Comparison of ENCODE assay signal across 8 mouse cellular contexts in genomic region chr10:105840928-105841888, GRCm38 (mm10). TPM values are rescaled to one million over a fixed set of nuclear protein-coding genes. Genes with fewer than 3 reads are reported as not detected.
DNase-seq lines count a peak whose midpoint lies in the region; ATAC-seq and TF ChIP-seq lines count a peak whose summit lies in the region.

Gene Ccdc59, plus strand, starts transcription at chr10:105841067.
Gene Mettl25, minus strand, starts transcription at chr10:105841380.

- H3K27ac ChIP-seq in embryonic facial prominence, embryonic 14.5 days (replicated peaks; ENCODE audit: low read depth, low read length) = peak within 1 kb of the TSS; percentile 95
- peak within 1 kb of the TSS; percentile 95 for H3K27ac ChIP-seq in heart, adult 2 months
- peak within 1 kb of the TSS; percentile 93 for H3K27ac ChIP-seq in limb, embryonic 13.5 days
- peak within 1 kb of the TSS; percentile 99 for H3K27ac ChIP-seq in midbrain, embryonic 16.5 days (ENCODE audit: low read length)

- H3K79me2 ChIP-seq in heart, adult 2 months (replicated peaks; ENCODE audit: control insufficient read depth, insufficient read depth, low read length) = peaks cover 2% of the 10 kb centered on the region; the same call in 1 of the 2 replicates

- no peaks in the 10 kb centered on the region for H3K9me3 ChIP-seq in embryonic facial prominence, embryonic 14.5 days (ENCODE audit: control insufficient read depth, low read length)
- H3K9me3 ChIP-seq in limb, embryonic 13.5 days = no peaks in the 10 kb centered on the region
- H3K9me3 ChIP-seq in midbrain, embryonic 16.5 days (replicated peaks; ENCODE audit: control insufficient read depth, low read length, poor library complexity, severe bottlenecking) = no peaks in the 10 kb centered on the region

- intact Hi-C loops in heart, adult 2 months (cut with DNase I) = no loop called here

- peak; percentile 40 for TF ChIP-seq POLR2A in heart, adult 2 months (IDR thresholded peaks at IDR 0.05; ENCODE audit: insufficient read depth, low read depth, low read length)

- peaks cover 37% of the 10 kb centered on the region for H3K36me3 ChIP-seq in embryonic facial prominence, embryonic 14.5 days (ENCODE audit: control insufficient read depth, insufficient read depth, low read length)
- peaks cover 11% of the 10 kb centered on the region for H3K36me3 ChIP-seq in heart, adult 2 months (ENCODE audit: control insufficient read depth, insufficient read depth, low read length)
- H3K36me3 ChIP-seq in limb, embryonic 13.5 days = peaks cover 31% of the 10 kb centered on the region
- H3K36me3 ChIP-seq in midbrain, embryonic 16.5 days (ENCODE audit: control insufficient read depth, insufficient read depth, low read length) = peaks cover 20% of the 10 kb centered on the region

- H3K4me1 ChIP-seq in embryonic facial prominence, embryonic 14.5 days (ENCODE audit: control insufficient read depth, insufficient read depth, low read length) = peaks cover 6% of the 10 kb centered on the region; the same call in 1 of the 2 replicates
- H3K4me1 ChIP-seq in heart, adult 2 months (ENCODE audit: control insufficient read depth, insufficient read depth, low read length) = peaks cover 2% of the 10 kb centered on the region; the same call in 1 of the 2 replicates
- H3K4me1 ChIP-seq in limb, embryonic 13.5 days = peaks cover 11% of the 10 kb centered on the region
- H3K4me1 ChIP-seq in midbrain, embryonic 16.5 days (ENCODE audit: control insufficient read depth, insufficient read depth, low read length) = peaks cover 15% of the 10 kb centered on the region

- WGBS in embryonic facial prominence, embryonic 14.5 days = under 1% methylated on average over 55 of the region's 90 CpGs
- under 1% methylated on average over 90 of the region's 90 CpGs for WGBS in heart, adult 2 months
- under 1% methylated on average over 88 of the region's 90 CpGs for WGBS in limb, embryonic 13.5 days
- WGBS in midbrain, embryonic 16.5 days = under 1% methylated on average over 81 of the region's 90 CpGs

- H3K4me2 ChIP-seq in embryonic facial prominence, embryonic 14.5 days (ENCODE audit: low read depth, low read length) = peak within 1 kb of the TSS; percentile 78
- peak within 1 kb of the TSS; percentile 78 for H3K4me2 ChIP-seq in limb, embryonic 13.5 days (replicated peaks)
- peak within 1 kb of the TSS; percentile 91 for H3K4me2 ChIP-seq in midbrain, embryonic 16.5 days (ENCODE audit: low read length)

- TF ChIP-seq EP300 in heart, adult 2 months (IDR thresholded peaks at IDR 0.05; ENCODE audit: insufficient read depth, low read depth, low read length) = peak; percentile 77; the same call in 1 of the 2 replicates

- ATAC-seq in embryonic facial prominence, embryonic 14.5 days (ENCODE audit: low read depth) = peak; percentile 99
- ATAC-seq in limb, embryonic 13.5 days (ENCODE audit: low FRiP score, low read depth) = peak; percentile 98
- ATAC-seq in midbrain, embryonic 16.5 days = peak; percentile 99

- TF ChIP-seq CTCF in heart, adult 2 months (IDR thresholded peaks at IDR 0.05) = peak; percentile 86

- peak within 1 kb of the TSS; percentile 85 for H3K4me3 ChIP-seq in embryonic facial prominence, embryonic 14.5 days (ENCODE audit: low read depth, low read length)
- peak within 1 kb of the TSS; percentile 74 for H3K4me3 ChIP-seq in heart, adult 2 months
- H3K4me3 ChIP-seq in limb, embryonic 13.5 days = peak within 1 kb of the TSS; percentile 81
- peak within 1 kb of the TSS; percentile 88 for H3K4me3 ChIP-seq in midbrain, embryonic 16.5 days (ENCODE audit: low read depth, low read length)

- peak within 1 kb of the TSS; percentile 77 for H3K9ac ChIP-seq in embryonic facial prominence, embryonic 14.5 days (ENCODE audit: low read depth, low read length)
- H3K9ac ChIP-seq in heart, adult 2 months (ENCODE audit: low read depth, low read length) = peak within 1 kb of the TSS; percentile 98
- peak within 1 kb of the TSS; percentile 86 for H3K9ac ChIP-seq in limb, embryonic 13.5 days
- peak within 1 kb of the TSS; percentile 91 for H3K9ac ChIP-seq in midbrain, embryonic 16.5 days (ENCODE audit: low read depth, low read length)

- H3K27me3 ChIP-seq in embryonic facial prominence, embryonic 14.5 days (replicated peaks; ENCODE audit: control insufficient read depth, insufficient read depth, low read length) = no peaks in the 10 kb centered on the region
- H3K27me3 ChIP-seq in heart, adult 2 months (ENCODE audit: control insufficient read depth, insufficient read depth, low read length) = no peaks in the 10 kb centered on the region
- no peaks in the 10 kb centered on the region for H3K27me3 ChIP-seq in limb, embryonic 13.5 days
- H3K27me3 ChIP-seq in midbrain, embryonic 16.5 days (ENCODE audit: control insufficient read depth, insufficient read depth, low read depth, low read length) = no peaks in the 10 kb centered on the region

- DNase-seq in 3T3-L1 (ENCODE audit: low read depth, low spot score) = peak; percentile 91
- peak; percentile 85 to 94 for DNase-seq in adrenal gland, postnatal 4 days (ENCODE audit: low spot score in 2 of 2)
- DNase-seq in embryonic facial prominence, embryonic 14.5 days (ENCODE audit: low spot score) = peak; percentile 98
- DNase-seq in heart, adult 2 months = peak; percentile 97 to 99
- peak; percentile 96 to 97 for DNase-seq in kidney, adult 8-10 months
- peak; percentile 90 to 94 for DNase-seq in spleen, postnatal 10 days (ENCODE audit: low spot score in 2 of 2)

RNA-seq across cellular contexts. Expression of gene Ccdc59, which starts in this region (rescaled TPM):
- 10 to 100 TPM; 26.2 to 26.5 TPM for total RNA-seq in adrenal gland, postnatal 4 days (2021)
- 56.4 and 58.4 TPM in 2 replicates for polyA plus RNA-seq in embryonic facial prominence, embryonic 14.5 days (2014; fragmentation: Nextera tagmentation; extraction: Ambion mirVana)
- 10 to 100 TPM; 11.2 to 11.3 TPM for total RNA-seq in heart, adult 2 months (2021)
- 3.6 and 4.9 TPM in 2 replicates for polyA plus RNA-seq in heart, adult 2 months (2012; rRNA removed)
- 67.5 and 67.9 TPM in 2 replicates for polyA plus RNA-seq in limb, embryonic 13.5 days (2015; fragmentation: Nextera tagmentation; extraction: Ambion mirVana)
- 40.3 and 46.8 TPM in 2 replicates for polyA plus RNA-seq in midbrain, embryonic 16.5 days (2015; fragmentation: Nextera tagmentation; extraction: Ambion mirVana)

RNA-seq across cellular contexts. Expression of gene Mettl25, which starts in this region (rescaled TPM):
- total RNA-seq in adrenal gland, postnatal 4 days (2021) = 10 to 100 TPM; 12.7 to 14.8 TPM
- polyA plus RNA-seq in embryonic facial prominence, embryonic 14.5 days (2014; fragmentation: Nextera tagmentation; extraction: Ambion mirVana) = 11.2 and 15.2 TPM in 2 replicates
- total RNA-seq in heart, adult 2 months (2021) = 1 to 10 TPM; 3.9 to 4.2 TPM
- 2.0 and 3.0 TPM in 2 replicates for polyA plus RNA-seq in heart, adult 2 months (2012; rRNA removed)
- polyA plus RNA-seq in limb, embryonic 13.5 days (2015; fragmentation: Nextera tagmentation; extraction: Ambion mirVana) = 13.6 and 13.8 TPM in 2 replicates
- 15.5 and 15.8 TPM in 2 replicates for polyA plus RNA-seq in midbrain, embryonic 16.5 days (2015; fragmentation: Nextera tagmentation; extraction: Ambion mirVana)

Comparison
In these comparisons a context has a peak if more than half of its experiments do, and no peak if none do; other contexts are left out.
1. Peak in every context shown above with its lines: DNase-seq, ATAC-seq, H3K4me3 ChIP-seq and H3K27ac ChIP-seq.